Mouse (Mus musculus): ENCODE data around the gene Aldh1l1. TPM values are rescaled to one million over a fixed set of nuclear protein-coding genes. Genes with fewer than 3 reads are reported as not detected.

Gene Aldh1l1
- total RNA-seq, 2 experiments from 2014 or later, result 1.9 to 2.2 TPM

DNA sequence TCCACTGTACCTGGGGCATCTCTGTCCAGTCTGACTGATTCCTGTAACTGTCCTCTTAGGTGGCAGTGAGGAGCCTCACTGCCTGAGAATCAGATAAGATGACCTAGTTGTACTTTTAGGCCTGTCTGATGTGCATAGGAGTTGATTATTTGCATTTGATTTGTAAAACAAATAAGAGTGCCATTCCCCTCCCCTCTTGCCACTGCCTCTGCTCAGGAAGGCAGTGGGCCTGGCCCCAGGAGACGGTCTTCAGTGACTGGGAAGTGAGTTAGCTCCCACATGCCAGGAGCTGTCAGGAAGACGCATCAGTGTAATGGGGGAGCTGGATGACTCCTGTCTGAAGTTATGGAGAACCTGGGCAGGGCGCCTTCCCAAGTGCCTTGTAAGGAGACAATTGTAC, 149.4 kb downstream of the Aldh1l1 start:
- DNase-seq, result no peak
- intact Hi-C loops (cut with DNase I), result no loop called here

DNA sequence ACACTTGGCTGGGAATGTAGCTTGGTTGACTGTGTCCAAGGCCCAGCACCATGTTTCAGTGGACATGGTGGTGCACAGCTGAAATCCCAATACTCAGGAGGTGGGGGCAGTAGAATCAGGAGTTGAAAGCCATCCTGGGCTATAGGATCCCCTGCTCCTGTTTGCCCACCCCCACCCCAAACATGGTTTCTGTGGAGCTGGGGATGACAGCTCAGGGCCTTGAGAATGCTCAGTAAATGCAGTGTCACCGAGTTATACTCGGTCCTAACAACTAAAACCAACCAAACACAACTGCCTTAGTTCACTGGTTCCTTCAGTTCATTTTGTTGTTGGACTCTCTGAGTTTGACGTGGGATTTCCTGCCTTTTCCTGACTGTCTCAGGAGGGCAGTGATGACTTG, 156.8 kb downstream of the Aldh1l1 start:
- DNase-seq, result no peak
- intact Hi-C loops (cut with DNase I), result no loop called here

DNA sequence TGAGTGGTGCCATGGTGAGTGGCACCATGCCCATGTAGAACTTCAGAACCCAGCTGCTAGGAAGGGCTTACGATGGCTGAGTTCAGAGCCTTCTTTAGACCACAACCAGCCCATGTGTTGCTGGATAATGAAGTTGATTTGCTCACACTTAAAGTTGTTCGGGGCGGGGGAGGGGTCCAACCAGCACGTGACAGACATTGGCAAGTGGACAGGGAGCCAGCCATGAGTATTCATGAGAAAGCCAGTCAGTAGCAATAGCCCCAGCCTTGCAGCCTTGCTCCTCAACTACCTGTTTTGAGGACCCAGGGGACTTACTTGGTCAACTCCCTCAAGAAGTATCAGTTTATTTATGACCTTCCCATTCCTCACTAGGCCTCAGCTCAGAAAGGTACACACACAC, 158.7 kb downstream of the Aldh1l1 start:
- DNase-seq, result no peak
- intact Hi-C loops (cut with DNase I), result no loop called here

DNA sequence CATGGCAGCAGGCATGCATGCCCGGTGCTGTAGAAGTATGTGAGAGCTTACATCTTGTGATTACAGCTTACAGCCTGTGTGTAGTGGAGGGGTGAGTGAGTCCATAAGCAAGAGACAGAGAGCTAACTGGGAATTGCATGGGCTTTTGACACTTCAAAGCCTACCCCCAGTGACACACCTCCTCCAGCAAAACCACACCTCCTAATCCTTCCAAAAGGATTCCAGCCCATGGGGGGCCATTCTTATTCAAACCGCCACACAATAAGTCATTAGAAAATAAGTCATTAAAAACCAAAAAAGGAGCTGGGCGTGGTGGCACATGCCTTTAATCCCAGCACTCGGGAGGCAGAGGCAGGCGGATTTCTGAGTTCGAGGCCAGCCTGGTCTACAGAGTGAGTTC, 162.2 kb downstream of the Aldh1l1 start:
- no peak for DNase-seq
- intact Hi-C loops (cut with DNase I), result no loop called here

DNA sequence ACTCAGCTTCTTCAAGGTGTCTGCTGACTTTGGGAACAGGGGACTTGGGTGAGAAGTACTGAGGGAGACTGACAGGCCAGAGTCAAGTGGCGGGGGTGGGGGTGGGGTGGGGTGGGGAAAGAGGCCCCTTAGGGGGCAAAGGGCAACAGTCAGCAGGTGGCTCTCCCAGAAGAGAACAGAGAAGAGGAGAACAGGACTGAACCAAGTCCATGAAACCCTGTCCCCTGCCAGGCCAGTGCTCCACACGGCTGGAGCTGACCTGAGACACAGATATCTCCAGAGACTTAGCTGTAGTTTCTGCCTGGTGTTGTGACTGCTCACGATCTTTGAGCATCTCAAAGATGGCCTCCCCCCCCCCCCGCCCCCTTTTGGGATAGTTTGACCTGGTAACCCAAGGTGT, 163.1 kb downstream of the Aldh1l1 start:
- intact Hi-C loops (cut with DNase I), result no loop called here

More for the DNA sequence above, 163.1 kb downstream of the Aldh1l1 start:
- DNase-seq, result no peak

Other genes with a start within 250 kb of the Aldh1l1 start
- gene Vmn1r54, start 240.1 kb upstream of the Aldh1l1 start, total RNA-seq (2021), result not detected
- not detected for gene BC048671, start 185.2 kb upstream of the Aldh1l1 start, total RNA-seq (2021)
- gene Chst13, start 161.2 kb upstream of the Aldh1l1 start, total RNA-seq (2021), result not detected
- not detected for gene Uroc1, start 153.1 kb upstream of the Aldh1l1 start, total RNA-seq (2021)
- 10 to 100 TPM; 14.4 to 14.6 TPM for gene Zxdc, start 116.9 kb upstream of the Aldh1l1 start, total RNA-seq (2021)
- gene Cfap100, start 57.6 kb upstream of the Aldh1l1 start, total RNA-seq (2021), result under 1 TPM in 1 of 2 experiments, not detected in 1; 0.35 TPM
- gene Klf15, start 23.9 kb upstream of the Aldh1l1 start, total RNA-seq (2021), result 10 to 100 TPM; 60.8 to 87.4 TPM
- gene Slc41a3, start 118.3 kb downstream of the Aldh1l1 start, total RNA-seq (2021), result 10 to 100 TPM; 68.8 to 72.1 TPM

Measured in heart, postnatal 36 days (tissue).